Mouse (Mus musculus) retina, adult 2 months (tissue): Measurements from ENCODE around the gene Ezr.

Experiments
- DNase-seq: peaks from one replicate; pipeline ENCODE4 v3.0.0-alpha.2; 2012; ENCODE audit warnings: low read depth, low spot score

The Ezr gene

GRCm38 (mm10) chr17:6768301-6768788 is 14.2 kb downstream of the Ezr start:
- no peak for DNase-seq

GRCm38 (mm10) chr17:6767771-6768170 is 14.8 kb downstream of the Ezr start:
- DNase-seq, result no peak

DNA sequence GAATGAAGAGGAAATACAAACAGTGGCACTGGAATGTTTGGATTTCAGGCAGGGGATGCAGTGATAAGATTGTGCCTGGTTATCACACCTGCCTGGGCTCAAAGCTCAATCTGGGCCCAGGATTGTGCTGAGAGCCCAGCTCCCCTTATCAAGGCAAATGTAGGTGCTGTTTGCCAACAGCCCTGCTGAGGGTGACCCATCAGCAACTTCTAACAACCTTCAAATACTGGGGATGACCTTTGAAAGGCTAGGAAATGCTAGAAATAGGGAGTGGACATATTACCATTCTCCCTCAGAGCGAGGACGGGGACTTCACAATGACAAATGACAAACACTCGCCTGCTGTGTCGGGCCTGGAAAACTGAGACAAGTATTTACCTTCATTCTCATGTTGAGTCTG is 15.8 kb downstream of the Ezr start:
- no peak for DNase-seq

DNA sequence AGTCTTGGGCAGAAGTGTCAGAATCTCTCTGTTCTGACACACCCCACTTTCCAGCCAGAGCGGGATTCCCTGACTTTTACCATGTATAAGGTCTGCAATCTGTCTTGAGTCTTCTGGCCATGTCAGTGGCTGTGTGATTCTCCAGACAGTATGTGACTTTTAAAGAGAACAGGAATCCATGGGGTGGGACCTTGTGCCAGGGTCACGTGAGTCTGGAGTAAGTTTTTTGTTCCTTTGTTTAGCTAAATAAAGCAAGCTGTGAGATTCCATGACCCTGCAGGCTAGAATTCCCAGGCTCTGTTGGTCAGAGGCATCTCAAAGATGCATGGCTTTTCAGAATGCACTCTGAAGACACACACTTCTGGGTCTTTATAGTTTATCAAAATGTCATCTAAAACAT is 16.7 kb downstream of the Ezr start:
- no peak for DNase-seq

- DNase-seq, result no peak
Observed at GRCm38 (mm10) chr17:6764730-6765129, 17.9 kb downstream of the Ezr start.

DNA sequence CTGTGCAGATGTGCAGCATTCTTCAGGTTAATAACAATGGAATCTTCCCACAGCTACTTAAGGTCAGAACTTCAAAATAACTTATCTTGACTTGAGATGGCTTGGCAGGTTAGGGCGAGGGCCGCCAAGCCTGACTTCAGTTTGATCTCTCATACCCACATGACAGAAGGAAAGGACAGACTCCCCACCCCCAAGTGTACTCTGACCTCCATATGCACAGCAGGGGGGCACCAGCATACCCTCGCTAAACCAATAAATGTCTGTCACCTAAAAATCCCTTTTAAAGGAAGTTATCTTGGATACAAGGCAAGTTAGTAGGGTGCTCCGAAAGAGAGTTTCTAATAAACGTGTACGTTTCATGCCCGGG is 18.4 kb downstream of the Ezr start:
- no peak for DNase-seq

GRCm38 (mm10) chr17:6763513-6764226 is 18.9 kb downstream of the Ezr start:
- no peak for DNase-seq

- no peak for DNase-seq
Observed at GRCm38 (mm10) chr17:6759717-6760292, 22.8 kb downstream of the Ezr start.

- DNase-seq, result no peak
Observed at GRCm38 (mm10) chr17:6758845-6759244, 23.7 kb downstream of the Ezr start.

GRCm38 (mm10) chr17:6757902-6758301 is 24.7 kb downstream of the Ezr start:
- DNase-seq, result no peak

- no peak for DNase-seq
Observed at GRCm38 (mm10) chr17:6755873-6756272, 26.7 kb downstream of the Ezr start.

GRCm38 (mm10) chr17:6755176-6755575 is 27.4 kb downstream of the Ezr start:
- DNase-seq, result no peak

DNA sequence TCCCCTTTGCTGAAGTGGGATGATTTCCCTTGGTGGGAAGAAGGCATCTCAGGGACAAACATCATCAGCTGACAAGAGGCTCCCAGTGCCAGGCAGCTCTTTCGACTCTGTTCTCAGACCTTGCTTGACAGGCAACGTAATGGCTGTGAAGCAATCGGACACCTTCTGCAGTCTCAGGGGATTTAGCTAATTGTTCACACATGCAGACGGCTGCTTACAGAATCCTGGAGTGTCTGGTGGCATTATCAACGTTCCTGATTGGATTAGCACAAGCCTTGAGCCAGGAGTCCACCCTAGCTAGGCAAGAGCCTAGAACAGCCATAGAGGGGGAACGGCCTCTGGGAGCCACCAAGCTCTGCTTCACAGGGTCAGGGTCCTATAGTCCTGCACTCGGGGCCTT is 30.2 kb downstream of the Ezr start:
- DNase-seq, result no peak

DNA sequence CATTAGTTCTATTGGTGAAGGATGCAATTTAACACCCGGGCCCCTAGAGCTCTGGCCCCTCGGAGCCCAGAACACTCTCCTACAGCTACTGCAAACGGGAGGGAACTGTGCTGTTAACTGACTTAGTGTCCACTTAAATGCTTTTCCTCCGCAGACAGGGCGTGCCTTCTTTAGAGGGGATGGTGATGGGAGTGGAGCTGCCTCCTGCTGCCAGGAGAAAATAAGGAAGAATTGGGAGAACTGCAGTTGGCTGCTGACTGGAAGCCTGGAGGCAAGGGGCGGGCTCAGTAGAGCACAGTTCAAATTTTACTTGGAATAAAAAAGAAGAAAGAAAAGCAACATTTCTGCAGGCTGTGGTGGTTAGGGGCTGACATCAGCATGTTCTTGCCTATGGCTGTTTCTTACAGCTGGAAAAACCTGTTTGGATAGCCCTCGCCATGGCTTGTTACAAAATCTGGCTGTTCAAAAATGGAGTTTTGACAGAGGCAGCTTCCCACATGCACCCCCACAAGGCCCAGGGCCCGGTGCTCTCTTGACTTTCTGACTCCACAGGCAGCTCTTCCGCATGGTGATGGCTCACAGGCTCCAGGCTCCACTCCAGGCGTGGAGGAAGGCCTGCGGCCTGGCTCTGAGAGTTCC is 31.2 kb downstream of the Ezr start:
- no peak for DNase-seq

DNA sequence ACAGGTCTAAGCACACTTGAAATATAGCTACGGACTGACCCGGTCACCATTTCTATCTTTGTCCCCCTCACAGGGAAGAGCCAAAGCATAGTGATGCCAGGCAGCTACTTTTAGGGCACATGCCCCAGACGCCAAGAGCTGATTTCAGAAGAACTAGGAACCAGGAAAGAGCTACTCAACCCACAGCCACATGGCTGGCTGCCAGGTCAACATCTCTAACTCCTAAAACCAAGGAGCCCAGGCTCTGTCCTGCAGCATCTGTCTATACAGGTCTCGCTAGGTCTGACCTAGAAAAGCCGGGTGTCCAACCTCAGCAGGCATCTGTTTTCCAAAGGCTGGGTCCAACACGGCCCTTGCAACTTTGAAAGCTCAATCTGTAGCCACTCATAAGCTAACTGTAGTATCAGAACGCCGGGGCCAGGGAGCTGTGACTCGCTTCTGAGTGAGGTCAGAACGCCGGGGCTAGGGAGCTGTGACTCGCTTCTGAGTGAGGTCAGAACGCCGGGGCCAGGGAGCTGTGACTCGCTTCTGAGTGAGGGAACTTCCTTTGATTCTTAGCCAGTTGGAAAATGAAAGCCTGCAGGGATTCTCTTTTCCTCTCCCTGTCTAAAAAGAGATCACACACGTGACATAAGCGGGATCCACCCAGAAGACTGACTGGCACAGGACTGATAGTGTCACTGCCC is 33.7 kb downstream of the Ezr start:
- DNase-seq, result no peak

- DNase-seq, result no peak
Observed at GRCm38 (mm10) chr17:6747478-6747877, 35.1 kb downstream of the Ezr start.

DNA sequence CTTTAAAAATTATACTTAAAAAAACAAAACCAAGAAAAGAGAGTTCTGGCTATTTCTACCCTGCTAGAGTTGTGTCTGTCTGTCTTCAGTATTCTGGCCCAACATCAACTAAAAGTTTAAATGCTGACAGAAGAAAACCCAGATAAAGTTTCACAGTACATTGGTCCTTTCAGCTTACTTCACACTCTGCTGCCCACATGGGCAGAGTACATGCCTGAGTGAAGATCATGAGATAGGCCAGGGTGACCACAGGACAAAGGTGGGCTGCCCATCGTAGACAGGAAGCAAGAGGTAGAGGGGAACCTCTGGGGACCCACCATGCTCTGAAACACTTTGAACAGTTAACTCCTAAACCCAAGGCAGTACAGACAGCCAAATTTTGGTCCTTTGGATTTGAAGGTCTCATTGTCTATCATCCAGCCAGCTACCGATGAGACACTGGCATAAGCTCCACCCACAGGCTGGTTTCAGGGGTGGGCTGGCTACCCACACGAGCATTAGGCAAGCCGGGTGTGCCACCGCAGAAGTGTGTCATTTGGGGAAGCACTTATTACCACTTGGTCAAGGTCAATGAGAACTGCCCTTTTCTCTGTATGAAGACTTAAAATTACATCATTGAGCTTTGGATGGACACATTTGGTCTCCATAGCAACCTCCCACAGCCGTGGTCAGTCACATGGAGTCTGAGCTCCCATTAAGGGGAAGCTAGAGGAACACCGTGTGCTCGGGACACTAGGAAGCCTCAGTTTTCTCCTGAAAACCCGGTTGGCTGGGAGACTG is 35.9 kb downstream of the Ezr start:
- no peak for DNase-seq

DNA sequence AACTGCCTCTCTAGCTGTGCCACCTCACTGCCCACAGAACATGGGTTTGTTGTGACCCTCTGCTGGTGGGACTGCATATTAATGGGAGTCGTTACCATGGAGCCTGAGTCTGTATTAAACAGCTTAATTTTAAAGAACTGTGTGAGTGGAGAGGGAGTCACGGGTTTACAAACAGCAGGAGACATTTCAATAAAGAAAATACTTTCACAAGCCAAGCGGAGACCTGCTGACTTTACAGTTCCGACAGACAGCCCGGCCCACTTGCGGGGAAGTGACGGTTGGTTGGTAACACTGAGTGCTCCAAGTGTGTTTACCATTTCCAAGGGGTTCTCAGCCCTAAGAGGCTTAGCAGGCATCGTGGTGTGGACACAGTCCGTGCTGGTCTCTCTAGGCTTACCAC is 36.6 kb downstream of the Ezr start:
- DNase-seq, result no peak

- DNase-seq, result no peak
Observed at GRCm38 (mm10) chr17:6745503-6745902, 37.1 kb downstream of the Ezr start.

DNA sequence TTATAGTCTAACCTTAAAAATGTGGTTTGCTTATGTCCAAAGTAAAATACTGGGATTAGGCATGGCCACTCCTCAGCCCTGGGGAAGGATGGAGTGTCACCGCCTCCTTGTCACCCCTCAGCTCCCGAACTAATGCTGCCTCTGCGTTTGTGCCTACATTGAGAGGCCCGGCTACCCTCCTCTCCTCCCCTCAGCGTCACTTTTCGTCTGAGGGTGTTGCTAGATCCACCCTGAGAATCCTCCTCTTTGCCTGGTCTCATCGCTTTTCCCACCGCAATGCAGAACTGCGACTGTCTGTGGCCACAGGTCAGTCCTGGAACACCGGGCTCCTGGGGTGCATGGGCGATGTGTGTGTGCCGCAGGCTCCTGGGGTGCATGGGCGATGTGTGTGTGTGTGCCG is 37.7 kb downstream of the Ezr start:
- DNase-seq, result no peak

DNA sequence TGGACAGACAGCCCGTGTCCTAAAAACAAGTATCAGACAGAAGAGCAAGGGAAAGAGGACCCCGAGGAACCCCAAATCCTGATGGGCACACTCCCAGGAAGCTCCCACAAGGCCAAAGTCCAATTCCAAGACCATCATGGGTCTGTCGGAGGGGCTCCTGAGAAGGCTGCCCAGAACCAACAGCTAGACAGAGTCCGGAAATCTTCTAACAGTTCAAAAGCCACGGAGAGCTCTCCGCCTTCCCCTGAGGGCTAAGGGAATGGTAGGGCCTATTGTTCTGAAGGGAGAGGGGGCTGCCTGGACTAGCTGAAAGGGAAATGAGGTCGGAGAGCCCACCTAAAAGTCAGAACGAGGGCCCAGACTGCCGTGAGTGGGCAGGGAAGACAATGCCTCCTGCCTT is 38.2 kb downstream of the Ezr start:
- DNase-seq, result no peak

DNA sequence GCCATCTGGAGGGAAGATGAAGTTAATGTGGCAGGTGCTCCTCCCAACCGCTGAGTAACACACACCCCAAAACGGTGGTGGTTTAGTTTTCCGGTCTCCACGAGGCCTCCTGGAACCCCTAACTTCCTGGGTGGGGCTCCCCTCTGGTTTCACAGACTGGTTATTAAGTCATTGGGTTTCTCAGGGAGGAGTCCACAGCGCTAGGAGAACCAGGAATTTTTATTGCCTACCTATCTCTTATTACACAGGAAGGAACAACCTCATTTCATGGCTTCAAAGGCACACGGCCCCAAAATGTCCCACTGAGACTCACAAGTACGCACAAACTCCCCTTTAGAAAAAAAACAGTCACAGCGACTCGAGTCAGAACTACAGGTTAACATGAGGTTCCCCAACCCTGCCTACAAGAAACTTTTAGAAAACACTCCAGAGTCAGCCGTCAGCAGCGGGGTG is 38.8 kb downstream of the Ezr start:
- no peak for DNase-seq
